ENCODE assay signal across 8 mouse cellular contexts in the genomic region with DNA sequence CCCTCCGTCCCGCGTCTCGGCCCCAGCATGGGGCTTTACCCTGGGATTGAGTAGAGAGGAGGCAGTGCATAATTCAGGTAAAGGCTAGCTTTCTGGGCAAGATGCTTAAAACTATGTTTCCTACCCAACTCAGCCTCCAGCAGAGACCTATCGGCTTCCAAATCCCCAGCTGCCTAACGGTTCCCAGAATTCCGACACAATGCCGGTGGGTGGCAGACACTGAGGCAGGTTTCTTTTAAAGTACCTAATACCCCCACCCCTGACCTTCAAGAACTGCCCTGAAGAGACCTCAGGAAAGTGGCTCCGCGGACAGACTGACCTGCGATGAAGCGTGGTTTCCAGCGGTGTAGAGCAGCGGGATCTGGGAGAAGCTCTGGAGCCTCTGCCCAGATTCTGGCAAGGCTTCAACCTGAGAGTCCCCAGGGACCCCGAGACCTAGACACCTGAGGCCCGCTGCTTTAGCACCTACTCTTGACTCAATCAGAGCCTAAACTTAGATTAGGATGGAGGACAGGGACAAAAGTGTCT. TPM values are rescaled to one million over a fixed set of nuclear protein-coding genes. Genes with fewer than 3 reads are reported as not detected.
DNase-seq lines count a peak whose midpoint lies in the region; ATAC-seq lines count a peak whose summit lies in the region.

No protein-coding gene starts in this region.

- H3K4me1 ChIP-seq in hindbrain, embryonic 10.5 days (replicated peaks) = peaks cover 44% of the 10 kb centered on the region
- peaks cover 23% of the 10 kb centered on the region for H3K4me1 ChIP-seq in midbrain, embryonic 12.5 days

- H3K27me3 ChIP-seq in hindbrain, embryonic 10.5 days (ENCODE audit: insufficient read depth, poor library complexity, severe bottlenecking) = peaks cover 97% of the 10 kb centered on the region
- peaks cover 68% of the 10 kb centered on the region for H3K27me3 ChIP-seq in midbrain, embryonic 12.5 days

- H3K4me2 ChIP-seq in midbrain, embryonic 12.5 days (replicated peaks) = peak overlapping the region; percentile 85

- H3K4me3 ChIP-seq in hindbrain, embryonic 10.5 days = peak overlapping the region; percentile 60
- H3K4me3 ChIP-seq in midbrain, embryonic 12.5 days = peak overlapping the region; percentile 48

- no peaks in the 10 kb centered on the region for H3K36me3 ChIP-seq in hindbrain, embryonic 10.5 days
- no peaks in the 10 kb centered on the region for H3K36me3 ChIP-seq in midbrain, embryonic 12.5 days

- H3K9ac ChIP-seq in midbrain, embryonic 12.5 days (replicated peaks) = no peak overlapping the region

- peak overlapping the region; percentile 84 for H3K27ac ChIP-seq in hindbrain, embryonic 10.5 days
- H3K27ac ChIP-seq in midbrain, embryonic 12.5 days (replicated peaks) = no peak overlapping the region

- peak; percentile 22 to 27 for DNase-seq in cerebellum, postnatal 14 days
- no peak for DNase-seq in cerebellum, adult 11 months
- DNase-seq in adipocyte (ENCODE audit: low spot score) = peak; percentile 75
- peak; percentile 40 for DNase-seq in hindbrain, embryonic 10.5 days (ENCODE audit: low spot score)
- DNase-seq in layer of hippocampus, postnatal 25 days (ENCODE audit: extremely low spot score in 1 of 2, low spot score in 1 of 2) = no peak
- no peak for DNase-seq in frontal cortex, postnatal 25 days (ENCODE audit: low spot score in 2 of 2)
- DNase-seq in ovary, postnatal 14 days (ENCODE audit: low spot score) = no peak

- WGBS in hindbrain, embryonic 10.5 days = under 1% methylated on average over 16 of the region's 16 CpGs
- under 1% methylated on average over 16 of the region's 16 CpGs for WGBS in midbrain, embryonic 12.5 days

- no peak for ATAC-seq in midbrain, embryonic 12.5 days (ENCODE audit: low FRiP score, low read depth)

- H3K9me3 ChIP-seq in hindbrain, embryonic 10.5 days = 0 out of 2 replicates have a peak, but pooled peaks cover 7% of the 10 kb centered on the region
- H3K9me3 ChIP-seq in midbrain, embryonic 12.5 days = no peaks in the 10 kb centered on the region

RNA-seq across cellular contexts. Expression of a gene that starts 0.4 kb away (rescaled TPM):
- 1.9 and 3.0 TPM in 2 replicates for polyA plus RNA-seq in hindbrain, embryonic 10.5 days (2016; fragmentation: Nextera tagmentation; extraction: Ambion mirVana)
- polyA plus RNA-seq in midbrain, embryonic 12.5 days (2016; fragmentation: Nextera tagmentation; extraction: Ambion mirVana) = 4.5 and 5.3 TPM in 2 replicates
- 1 to 10 TPM; 2.8 to 3.1 TPM for total RNA-seq in layer of hippocampus, postnatal 25 days (2021)

Comparison
In these comparisons a context has a peak if more than half of its experiments do, and no peak if none do; other contexts are left out.
1. DNase-seq: peak in cerebellum, postnatal 14 days (2 of 2), adipocyte (single experiment) and hindbrain, embryonic 10.5 days (single experiment); none in cerebellum, adult 11 months (single experiment), layer of hippocampus, postnatal 25 days (0 of 2), frontal cortex, postnatal 25 days (0 of 2) and ovary, postnatal 14 days (single experiment).